Mouse (Mus musculus): Measurements from ENCODE around the gene Tcaf1. TPM values are rescaled to one million over a fixed set of nuclear protein-coding genes. Genes with fewer than 3 reads are reported as not detected.

Gene Tcaf1
- polyA plus RNA-seq, 1 experiment from 2014 or later, result 4.7 TPM

GRCm38 (mm10) chr6:42676011-42676410, 33.9 kb downstream of the Tcaf1 start:
- no peak overlapping the region for H3K4me2 ChIP-seq (ENCODE audit: low read depth, low read length)
- no peak for DNase-seq
- no peak for TF ChIP-seq EP300 (IDR thresholded peaks at IDR 0.05; ENCODE audit: low read depth)
- TF ChIP-seq CTCF (IDR thresholded peaks at IDR 0.05; ENCODE audit: low read depth), result no peak
- no peaks in the 10 kb centered on the region for H3K27me3 ChIP-seq (ENCODE audit: insufficient read depth, low read length)
- H3K4me3 ChIP-seq (ENCODE audit: low read depth, low read length), result no peak overlapping the region
- H3K36me3 ChIP-seq (replicated peaks; ENCODE audit: insufficient read depth, low read length), result no peaks in the 10 kb centered on the region
- no peaks in the 10 kb centered on the region for H3K9me3 ChIP-seq (ENCODE audit: low read length)
- H3K27ac ChIP-seq (ENCODE audit: low read depth), result no peak overlapping the region
- no peak for ATAC-seq
- no peak overlapping the region for H3K9ac ChIP-seq (replicated peaks)
- H3K4me1 ChIP-seq (ENCODE audit: insufficient read depth), result no peaks in the 10 kb centered on the region
- WGBS (ENCODE audit: insufficient replicate concordance), result 81% methylated on average over 3 of the region's 3 CpGs

- TF ChIP-seq EP300 (IDR thresholded peaks at IDR 0.05; ENCODE audit: low read depth) (no peak), CTCF (IDR thresholded peaks at IDR 0.05; ENCODE audit: low read depth) (no peak)
- H3K9ac ChIP-seq (replicated peaks), result no peak overlapping the region
- ATAC-seq, result no peak
- no peak overlapping the region for H3K27ac ChIP-seq (ENCODE audit: low read depth)
- DNase-seq, result no peak
- no peaks in the 10 kb centered on the region for H3K9me3 ChIP-seq (ENCODE audit: low read length)
- no peak overlapping the region for H3K4me2 ChIP-seq (ENCODE audit: low read depth, low read length)
- no peaks in the 10 kb centered on the region for H3K36me3 ChIP-seq (replicated peaks; ENCODE audit: insufficient read depth, low read length)
- no peaks in the 10 kb centered on the region for H3K4me1 ChIP-seq (ENCODE audit: insufficient read depth)
- 72% methylated on average over 1 of the region's 1 CpGs for WGBS (ENCODE audit: insufficient replicate concordance)
- no peaks in the 10 kb centered on the region for H3K27me3 ChIP-seq (ENCODE audit: insufficient read depth, low read length)
- H3K4me3 ChIP-seq (ENCODE audit: low read depth, low read length), result no peak overlapping the region
These were observed 38.1 kb downstream of the Tcaf1 start for GRCm38 (mm10) chr6:42671767-42672166.

- no peak overlapping the region for H3K9ac ChIP-seq (replicated peaks)
- no peaks in the 10 kb centered on the region for H3K27me3 ChIP-seq (ENCODE audit: insufficient read depth, low read length)
- H3K27ac ChIP-seq (ENCODE audit: low read depth), result no peak overlapping the region
- H3K36me3 ChIP-seq (replicated peaks; ENCODE audit: insufficient read depth, low read length), result no peaks in the 10 kb centered on the region
- no peaks in the 10 kb centered on the region for H3K4me1 ChIP-seq (ENCODE audit: insufficient read depth)
- H3K9me3 ChIP-seq (ENCODE audit: low read length), result no peaks in the 10 kb centered on the region
- no peak overlapping the region for H3K4me2 ChIP-seq (ENCODE audit: low read depth, low read length)
- no peak for DNase-seq
- no peak for ATAC-seq
- TF ChIP-seq EP300 (IDR thresholded peaks at IDR 0.05; ENCODE audit: low read depth), result no peak
- no peak for TF ChIP-seq CTCF (IDR thresholded peaks at IDR 0.05; ENCODE audit: low read depth)
- no peak overlapping the region for H3K4me3 ChIP-seq (ENCODE audit: low read depth, low read length)
- whole genome bisulfite sequencing (ENCODE audit: insufficient replicate concordance), result 75% methylated on average over 2 of the region's 2 CpGs
These were observed 42.2 kb downstream of the Tcaf1 start for GRCm38 (mm10) chr6:42667722-42668121.

- H3K4me3 ChIP-seq (ENCODE audit: low read depth, low read length), result no peak overlapping the region
- ATAC-seq, result no peak
- DNase-seq, result no peak
- no peak for TF ChIP-seq EP300 (IDR thresholded peaks at IDR 0.05; ENCODE audit: low read depth)
- H3K4me2 ChIP-seq (ENCODE audit: low read depth, low read length), result no peak overlapping the region
- H3K9ac ChIP-seq (replicated peaks), result no peak overlapping the region
- H3K27me3 ChIP-seq (ENCODE audit: insufficient read depth, low read length), result no peaks in the 10 kb centered on the region
- H3K36me3 ChIP-seq (replicated peaks; ENCODE audit: insufficient read depth, low read length), result no peaks in the 10 kb centered on the region
- H3K4me1 ChIP-seq (ENCODE audit: insufficient read depth), result no peaks in the 10 kb centered on the region
- 61% methylated on average over 2 of the region's 2 CpGs for WGBS (ENCODE audit: insufficient replicate concordance)
- no peak overlapping the region for H3K27ac ChIP-seq (ENCODE audit: low read depth)
- no peaks in the 10 kb centered on the region for H3K9me3 ChIP-seq (ENCODE audit: low read length)
These were observed 48.1 kb downstream of the Tcaf1 start for GRCm38 (mm10) chr6:42661739-42662138.

- H3K36me3 ChIP-seq (replicated peaks; ENCODE audit: insufficient read depth, low read length), result no peaks in the 10 kb centered on the region
- H3K27me3 ChIP-seq (ENCODE audit: insufficient read depth, low read length), result peaks cover 2% of the 10 kb centered on the region; the same call in 1 of the 2 replicates
- peak; percentile 93 for ATAC-seq
- no peak for TF ChIP-seq EP300 (IDR thresholded peaks at IDR 0.05; ENCODE audit: low read depth)
- TF ChIP-seq CTCF (IDR thresholded peaks at IDR 0.05; ENCODE audit: low read depth), result peak; percentile 84
- 1% methylated on average over 23 of the region's 23 CpGs for WGBS (ENCODE audit: insufficient replicate concordance)
- no peak within 1 kb of the TSS for H3K9ac ChIP-seq (replicated peaks)
- no peak within 1 kb of the TSS for H3K27ac ChIP-seq (ENCODE audit: low read depth)
- H3K4me3 ChIP-seq (ENCODE audit: low read depth, low read length), result peak within 1 kb of the TSS; percentile 40
- peaks cover 4% of the 10 kb centered on the region; the same call in 1 of the 2 replicates for H3K4me1 ChIP-seq (ENCODE audit: insufficient read depth)
- peak within 1 kb of the TSS; percentile 71 for H3K4me2 ChIP-seq (ENCODE audit: low read depth, low read length)
- DNase-seq, result peak; percentile 73
- H3K9me3 ChIP-seq (ENCODE audit: low read length), result no peaks in the 10 kb centered on the region
These were observed 64.9 kb downstream of the Tcaf1 start, which contains the start of gene Tcaf2 for GRCm38 (mm10) chr6:42644912-42645549. TSS of gene Tcaf2 (minus strand) at chr6:42645254.

- WGBS (ENCODE audit: insufficient replicate concordance), result 61% methylated on average over 5 of the region's 5 CpGs
- no peak for ATAC-seq
These were observed 75.5 kb downstream of the Tcaf1 start for GRCm38 (mm10) chr6:42634393-42634792.

More at GRCm38 (mm10) chr6:42634393-42634792, 75.5 kb downstream of the Tcaf1 start:
- TF ChIP-seq CTCF (IDR thresholded peaks at IDR 0.05; ENCODE audit: low read depth) (no peak), EP300 (IDR thresholded peaks at IDR 0.05; ENCODE audit: low read depth) (no peak)
- H3K27ac ChIP-seq (ENCODE audit: low read depth), result no peak overlapping the region
- no peak overlapping the region for H3K4me3 ChIP-seq (ENCODE audit: low read depth, low read length)
- H3K4me1 ChIP-seq (ENCODE audit: insufficient read depth), result no peaks in the 10 kb centered on the region
- no peak for DNase-seq
- no peak overlapping the region for H3K4me2 ChIP-seq (ENCODE audit: low read depth, low read length)
- no peaks in the 10 kb centered on the region for H3K9me3 ChIP-seq (ENCODE audit: low read length)
- no peaks in the 10 kb centered on the region for H3K36me3 ChIP-seq (replicated peaks; ENCODE audit: insufficient read depth, low read length)
- no peaks in the 10 kb centered on the region for H3K27me3 ChIP-seq (ENCODE audit: insufficient read depth, low read length)
- H3K9ac ChIP-seq (replicated peaks), result no peak overlapping the region

All from liver, postnatal 0 days (tissue).